Mouse (Mus musculus) effector memory CD4-positive, alpha-beta T cell, adult 7 months (primary cell): ENCODE data around the gene Cypt1. TPM values are rescaled to one million over a fixed set of nuclear protein-coding genes. Genes with fewer than 3 reads are reported as not detected.

Experiments
- polyA plus RNA-seq: library from polyadenylated mRNA; unstranded; fragments of 100-300 nt; shearing (Covaris generic); gene quantifications from one replicate; pipeline ENCODE4 v1.2.1, GENCODE M21; 2017

Gene Cypt1
- not detected for polyA plus RNA-seq

GRCm38 (mm10) chrX:16522569-16522968 is at the start of gene Cypt1:
Gene Cypt1, plus strand, starts transcription at chrX:16522869.

Other genes with a start within 250 kb of the Cypt1 start
- gene Maoa, start 96.8 kb downstream of the Cypt1 start, polyA plus RNA-seq, result 0.33 TPM